Mouse (Mus musculus) left cerebral cortex, adult 18-20 months (tissue): Measurements from ENCODE around the gene Bphl. TPM values are rescaled to one million over a fixed set of nuclear protein-coding genes. Genes with fewer than 3 reads are reported as not detected.
"Not testable (repeated sequence)": the region's sequence is repeated elsewhere in the genome, so short reads cannot be mapped to it uniquely, and the experiment has no call there.

Experiments used
- DNase-seq, 2 experiments: peaks; one replicate each; pipeline ENCODE4 v3.0.0; 2021 to 2022; ENCODE audit warnings: low spot score in 2 of 2, mixed read lengths in 1 of 2
- total RNA-seq, 2 experiments: library from RNA; stranded (reverse); gene quantifications; 2 replicates each; pipeline ENCODE4 v1.2.3; 2021

Bphl gene
- total RNA-seq, 2 experiments from 2014 or later, result 44.4 to 50.6 TPM

DNA sequence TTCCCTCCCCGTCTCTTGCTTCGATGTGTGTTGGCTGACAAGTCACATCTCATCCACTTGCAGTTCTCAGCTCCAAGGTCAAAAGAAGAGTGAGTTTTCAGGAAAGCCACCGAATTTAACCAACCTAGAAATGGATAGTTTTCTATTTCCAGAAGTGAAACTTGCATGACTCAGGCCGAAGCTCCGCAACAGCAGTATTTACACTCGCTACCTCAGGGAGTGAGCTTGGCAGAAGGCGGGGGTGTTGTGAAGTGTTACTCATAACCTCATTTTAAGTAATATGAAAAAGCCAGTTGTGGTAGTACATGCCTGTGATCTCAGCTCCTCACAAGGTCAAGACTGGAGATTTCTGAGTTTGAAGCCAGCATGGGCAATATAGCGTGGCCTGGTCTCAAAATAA, 13.1 kb downstream of the Bphl start:
- peak; percentile 60 to 65 for DNase-seq

DNA sequence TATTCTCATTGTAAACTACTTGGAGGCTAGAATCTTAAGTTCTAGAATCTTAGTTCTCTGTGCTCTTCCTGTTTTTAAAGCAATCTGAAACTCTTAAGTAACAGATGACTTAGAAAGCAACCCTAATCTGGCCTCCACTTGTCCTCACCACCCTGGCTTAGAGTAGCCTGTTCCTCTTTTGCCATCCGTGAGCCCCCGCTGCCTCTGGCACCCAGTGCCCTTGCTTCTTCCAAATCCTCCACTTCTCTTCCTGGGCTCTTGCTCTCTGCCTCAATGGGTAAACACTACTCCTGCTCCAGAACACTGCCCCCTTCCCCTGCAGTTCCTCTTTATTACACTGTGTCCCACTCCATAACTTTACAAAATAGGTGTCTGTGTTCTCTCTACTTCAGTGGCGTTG, 14.3 kb downstream of the Bphl start:
- no peak for DNase-seq

GRCm38 (mm10) chr13:34053673-34054282, 16.4 kb downstream of the Bphl start:
- no peak for DNase-seq

DNA sequence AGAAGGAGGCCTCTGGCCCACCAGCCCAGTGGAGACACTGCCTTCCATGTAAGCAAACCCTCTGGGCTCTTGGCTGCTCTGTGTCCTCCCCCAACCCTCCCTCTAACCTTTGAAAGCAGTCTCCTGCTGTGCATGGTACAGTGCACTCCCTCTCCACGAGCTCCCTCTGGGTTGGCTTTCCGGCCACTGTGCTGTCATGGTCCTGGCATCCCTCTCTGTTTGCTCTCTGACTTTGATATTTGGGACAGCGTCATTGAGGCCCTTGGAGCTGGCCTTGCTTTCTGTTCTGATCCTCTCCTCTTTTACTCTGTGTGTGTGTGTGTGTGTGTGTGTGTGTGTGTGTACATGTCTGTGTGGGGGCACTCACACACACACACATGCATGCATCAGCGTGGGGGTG, 17.0 kb downstream of the Bphl start:
- no peak for DNase-seq

DNA sequence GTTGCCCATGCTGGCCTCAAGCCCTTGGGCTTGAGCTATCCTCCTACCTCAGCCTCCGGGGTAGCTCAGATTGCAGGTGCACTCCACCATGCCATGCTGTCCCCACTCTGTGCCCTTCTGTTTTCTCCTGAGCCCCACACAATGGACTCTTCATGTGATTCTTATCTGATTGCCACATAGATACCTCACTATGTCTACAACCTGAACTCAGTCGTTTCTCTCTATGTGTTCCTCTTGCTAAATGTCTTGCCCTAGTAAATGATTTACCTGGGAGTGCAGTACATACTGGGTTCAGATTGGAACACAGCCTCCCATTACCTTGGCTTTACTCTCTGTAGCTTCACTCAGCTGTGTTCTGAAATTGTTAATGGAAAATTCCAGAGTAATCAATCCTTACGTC, 17.6 kb downstream of the Bphl start:
- no peak for DNase-seq

GRCm38 (mm10) chr13:34057252-34057651, 19.9 kb downstream of the Bphl start:
- DNase-seq, result no peak

GRCm38 (mm10) chr13:34060061-34060460, 22.7 kb downstream of the Bphl start:
- DNase-seq, result no peak

GRCm38 (mm10) chr13:34062466-34062865, 25.1 kb downstream of the Bphl start:
- DNase-seq, result no peak

GRCm38 (mm10) chr13:34066351-34066750, 29.0 kb downstream of the Bphl start:
- DNase-seq, result peak; percentile 61 to 63

DNA sequence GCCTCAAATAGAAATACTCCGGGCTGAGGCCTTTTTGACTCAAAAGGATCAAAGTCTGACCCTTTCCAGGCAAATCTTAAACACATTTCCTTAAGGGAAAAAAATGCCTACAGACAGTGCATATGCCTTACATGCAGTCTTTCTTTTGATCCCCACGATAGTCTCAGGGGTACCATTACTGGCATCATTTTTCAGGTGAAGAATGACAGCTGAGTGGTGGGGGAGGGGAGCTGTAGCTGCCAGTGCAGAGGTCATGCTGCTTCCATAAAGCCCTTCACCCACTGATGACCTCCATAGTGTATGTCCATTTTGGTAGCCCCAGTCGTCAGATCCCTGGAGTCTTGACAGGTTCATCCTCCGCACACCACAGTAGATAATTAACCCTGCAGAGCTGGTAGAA, 32.9 kb downstream of the Bphl start:
- DNase-seq, result no peak

DNA sequence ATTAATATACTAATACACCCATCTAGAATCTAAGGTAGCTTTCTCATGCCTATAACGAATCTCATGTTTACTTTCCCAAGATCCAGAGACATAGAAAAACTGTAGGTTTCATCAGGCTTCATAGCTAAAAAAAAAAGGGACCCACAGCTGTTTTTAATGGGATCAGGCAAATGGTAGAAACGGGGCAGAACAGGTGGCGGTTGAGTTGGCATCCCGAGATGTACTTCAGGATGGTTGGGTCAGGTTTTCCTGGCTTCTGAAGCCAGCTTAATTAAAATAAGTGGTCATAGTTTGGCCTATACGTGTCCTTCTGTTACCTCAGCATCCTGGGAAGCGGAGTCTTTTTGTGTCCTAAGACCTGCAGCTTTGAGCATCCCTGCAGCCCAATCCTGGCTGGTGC, 34.4 kb downstream of the Bphl start:
- no peak for DNase-seq

DNA sequence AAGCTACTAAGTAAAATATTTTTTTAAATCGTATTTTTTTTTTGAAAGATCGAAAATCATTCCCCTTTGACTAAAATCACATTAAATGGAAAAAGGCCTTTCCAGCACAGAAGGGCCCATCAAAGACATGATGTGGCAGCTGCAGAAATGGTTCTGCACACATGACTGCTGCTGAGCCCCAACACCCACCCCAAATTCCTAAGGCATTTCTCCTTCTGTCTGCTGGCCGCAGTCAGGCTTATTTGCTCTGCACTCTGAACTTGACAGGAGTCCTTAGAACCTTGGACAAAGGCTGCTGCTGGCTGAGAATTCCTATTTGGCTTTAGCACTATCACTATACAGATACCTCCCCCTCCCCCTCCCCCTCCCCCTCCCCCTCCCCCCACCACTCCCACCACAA, 35.5 kb downstream of the Bphl start:
- DNase-seq, result no peak

GRCm38 (mm10) chr13:34074441-34074840, 37.0 kb downstream of the Bphl start:
- not testable (repeated sequence) for DNase-seq

DNA sequence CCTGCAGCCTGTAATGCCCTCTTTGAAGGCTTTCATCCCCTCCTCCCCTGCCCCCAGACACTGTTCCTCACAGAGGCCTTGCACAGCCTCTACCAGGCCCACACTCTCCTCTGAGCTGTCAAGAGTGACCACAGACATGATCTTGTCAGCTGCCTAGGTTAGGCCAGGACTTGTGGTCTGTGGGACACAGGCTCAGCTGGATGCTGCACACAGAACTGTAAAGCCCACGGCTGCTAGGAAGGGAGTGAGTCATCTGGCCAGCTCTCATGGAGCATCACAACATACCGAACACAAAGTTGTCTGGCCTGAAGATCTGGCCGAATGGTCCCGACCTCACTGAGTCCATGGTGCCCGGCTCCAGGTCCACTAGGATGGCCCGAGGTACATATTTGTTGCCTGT, 38.5 kb downstream of the Bphl start:
- DNase-seq, result not testable (repeated sequence)

DNA sequence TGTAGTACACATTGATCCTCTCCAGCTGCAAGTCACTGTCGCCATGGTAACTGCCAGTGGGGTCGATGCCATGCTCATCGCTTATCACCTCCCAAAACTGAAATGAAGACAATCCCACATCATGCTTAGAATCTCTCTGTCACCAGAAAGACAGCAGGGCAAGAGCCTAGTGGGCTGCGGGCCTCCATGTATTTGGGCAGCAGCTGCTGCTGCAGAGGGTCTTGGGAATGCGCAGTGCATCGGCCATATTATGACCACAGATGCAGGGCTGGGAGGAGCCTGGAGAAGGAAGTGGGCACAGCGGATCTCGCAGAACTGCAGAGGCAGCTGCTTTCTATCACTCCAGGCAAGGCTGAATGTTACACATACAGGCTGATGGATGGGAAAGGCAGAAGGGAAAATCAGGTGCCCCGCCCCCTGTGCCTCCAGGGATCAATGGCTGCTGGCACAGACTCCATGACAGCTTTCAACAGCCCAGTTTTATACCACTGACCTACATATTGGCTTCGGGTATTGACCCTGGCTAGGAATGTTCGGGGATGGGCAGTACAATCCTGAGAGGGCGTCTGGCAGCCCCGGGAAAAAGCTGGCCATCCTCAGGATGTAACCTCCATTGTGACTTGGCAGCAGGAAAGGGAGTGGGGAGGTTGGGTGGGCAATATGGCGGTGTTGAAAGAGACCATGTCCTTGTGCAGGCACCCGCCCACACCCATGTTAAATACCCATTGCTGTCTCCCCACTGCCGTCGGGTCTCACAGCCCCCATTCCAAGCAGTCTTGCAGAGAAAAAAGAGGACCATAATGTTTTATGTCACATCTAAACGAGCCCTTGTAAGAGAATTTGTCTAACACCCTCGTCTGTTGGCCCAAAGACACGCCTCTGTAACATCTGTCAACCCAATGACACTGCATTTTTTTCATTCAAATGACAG, 39.4 kb downstream of the Bphl start:
- DNase-seq, result peak; percentile 38 to 52

GRCm38 (mm10) chr13:34077492-34078271, 40.3 kb downstream of the Bphl start, which contains the start of gene Tubb2a:
Tubb2a (minus strand) TSS chr13:34078007.
- peak; percentile 91 for DNase-seq

DNA sequence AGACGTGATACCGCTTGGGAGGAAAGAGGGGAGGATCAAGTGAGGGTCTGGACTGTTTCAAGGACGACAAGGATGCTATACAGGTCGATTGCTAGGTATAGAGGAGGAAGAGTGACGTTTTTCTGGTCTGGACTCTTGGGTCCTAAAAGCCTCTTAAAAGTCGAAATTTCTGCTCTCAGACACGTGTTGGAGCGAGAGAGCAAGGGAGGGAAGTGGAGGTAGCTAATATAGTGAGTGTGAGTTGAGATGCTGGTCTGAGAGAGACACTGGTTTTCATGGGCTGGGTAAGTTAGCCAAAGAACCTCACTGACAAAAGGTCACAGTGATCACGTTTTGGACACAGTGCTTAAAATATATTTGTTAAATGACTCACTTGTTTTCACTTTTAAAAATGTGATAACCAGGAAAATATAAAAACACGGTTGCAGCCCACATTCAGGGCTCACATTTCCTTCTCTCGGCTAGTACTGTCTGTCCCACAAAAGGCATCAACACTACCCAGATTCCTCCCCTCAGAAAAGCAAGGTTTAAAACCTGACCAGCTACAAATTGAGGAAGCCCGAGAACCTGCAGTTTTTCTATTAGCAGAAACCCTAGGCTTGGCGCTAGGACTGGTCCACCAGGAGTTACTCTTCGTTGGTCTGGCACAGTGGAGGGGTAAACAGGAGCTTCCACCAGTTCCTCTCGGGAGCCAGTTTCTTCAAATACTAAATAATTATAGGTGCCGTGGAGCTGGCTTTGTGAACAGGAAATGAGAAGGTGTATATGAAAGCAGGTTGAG, 41.3 kb downstream of the Bphl start:
- DNase-seq, result no peak

DNA sequence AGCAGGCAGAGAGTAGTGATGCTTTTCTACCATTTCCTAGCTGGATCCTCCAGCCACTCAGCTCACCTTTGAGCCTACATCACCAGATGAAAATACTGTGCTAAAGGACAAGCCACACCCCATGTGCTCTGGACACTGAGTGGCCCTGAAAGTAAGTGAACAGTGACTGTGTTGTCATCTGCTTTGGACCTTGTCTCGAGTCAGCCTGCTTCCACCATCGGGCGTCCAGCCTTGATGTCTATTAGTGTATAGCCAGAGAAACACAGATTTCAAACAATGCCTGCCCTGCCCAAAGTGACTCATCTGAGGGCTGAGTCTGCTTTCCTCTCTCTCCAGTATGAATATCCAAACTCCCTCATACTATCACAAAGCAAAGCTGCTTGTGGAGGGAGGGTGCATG, 42.4 kb downstream of the Bphl start:
- no peak for DNase-seq

DNA sequence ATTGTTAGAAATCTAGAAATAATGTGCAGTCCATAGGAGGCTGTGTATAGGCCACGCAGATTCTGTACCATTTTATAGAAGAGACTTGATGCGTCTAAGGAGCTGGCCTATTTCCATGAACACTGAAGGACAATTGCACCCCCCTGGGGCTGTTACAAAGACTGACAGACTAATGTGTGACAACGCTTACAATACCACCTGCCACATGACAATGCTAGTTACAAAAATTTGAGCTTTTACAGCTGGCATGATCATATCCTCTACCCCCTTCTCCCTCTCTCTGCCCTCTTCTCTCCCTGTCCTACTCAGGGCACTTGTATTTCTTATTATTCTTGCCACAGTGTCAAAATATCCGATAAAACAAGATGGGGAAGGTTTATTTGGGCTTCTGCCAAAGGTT, 44.5 kb downstream of the Bphl start:
- no peak for DNase-seq

- DNase-seq, result no peak
Measured at GRCm38 (mm10) chr13:34084026-34084750, 46.8 kb downstream of the Bphl start.
